8 mouse cellular contexts compared by ENCODE assay signal in genomic region chr13:13968629-13969111, GRCm38 (mm10). TPM values are rescaled to one million over a fixed set of nuclear protein-coding genes. Genes with fewer than 3 reads are reported as not detected.
DNase-seq lines count a peak whose midpoint lies in the region; ATAC-seq lines count a peak whose summit lies in the region.

No protein-coding gene starts in this region.

- H3K9ac ChIP-seq in hindbrain, embryonic 13.5 days, result no peak overlapping the region

- intact Hi-C loops in left cerebral cortex, postnatal 10 days (cut with DNase I), result no loop called here

- WGBS in hindbrain, embryonic 13.5 days, result 92% methylated on average over 4 of the region's 4 CpGs
- 90% methylated on average over 4 of the region's 4 CpGs for WGBS in forebrain, embryonic 10.5 days

- no peak for ATAC-seq in hindbrain, embryonic 13.5 days (ENCODE audit: low FRiP score)

- no peaks in the 10 kb centered on the region for H3K4me1 ChIP-seq in hindbrain, embryonic 13.5 days (replicated peaks)
- peaks cover 10% of the 10 kb centered on the region for H3K4me1 ChIP-seq in forebrain, embryonic 10.5 days

- no peaks in the 10 kb centered on the region for H3K27me3 ChIP-seq in hindbrain, embryonic 13.5 days
- H3K27me3 ChIP-seq in forebrain, embryonic 10.5 days (ENCODE audit: poor library complexity, severe bottlenecking), result no peaks in the 10 kb centered on the region

- no peak overlapping the region for H3K4me3 ChIP-seq in hindbrain, embryonic 13.5 days
- no peak overlapping the region for H3K4me3 ChIP-seq in forebrain, embryonic 10.5 days

- no peaks in the 10 kb centered on the region for H3K9me3 ChIP-seq in hindbrain, embryonic 13.5 days
- no peaks in the 10 kb centered on the region for H3K9me3 ChIP-seq in forebrain, embryonic 10.5 days

- peak; percentile 12 to 48 for DNase-seq in left cerebral cortex, adult 18-20 months (ENCODE audit: low spot score in 2 of 2)
- no peak for DNase-seq in left cerebral cortex, postnatal 10 days (ENCODE audit: extremely low spot score in 1 of 2, low spot score in 2 of 2)
- peak; percentile 65 for DNase-seq in c-Kit-positive CD71-positive TER-119-negative erythroid progenitor cells, embryonic 14.5 days (ENCODE audit: low read depth)
- peak; percentile 50 for DNase-seq in liver
- peak; percentile 84 for DNase-seq in skeletal muscle tissue, adult 2 months (ENCODE audit: low read depth, low spot score)
- DNase-seq in layer of hippocampus, adult 11-12 months (ENCODE audit: low spot score), result no peak
- no peak for DNase-seq in forebrain, embryonic 10.5 days (ENCODE audit: extremely low spot score, low spot score)

- no peak overlapping the region for H3K4me2 ChIP-seq in hindbrain, embryonic 13.5 days

- no peak overlapping the region for H3K27ac ChIP-seq in hindbrain, embryonic 13.5 days
- H3K27ac ChIP-seq in forebrain, embryonic 10.5 days, result no peak overlapping the region

- H3K36me3 ChIP-seq in hindbrain, embryonic 13.5 days, result peaks cover 11% of the 10 kb centered on the region
- H3K36me3 ChIP-seq in forebrain, embryonic 10.5 days (replicated peaks), result peaks cover 58% of the 10 kb centered on the region

RNA-seq across cellular contexts. Expression of gene B3galnt2, which starts 14.4 kb away (rescaled TPM):
- 10 to 100 TPM; 13.1 to 16.6 TPM for total RNA-seq in left cerebral cortex, adult 18-20 months (2021)
- 10 to 100 TPM; 14.6 to 15.3 TPM for total RNA-seq in left cerebral cortex, postnatal 10 days (2021)
- 19.0 and 21.7 TPM in 2 replicates for polyA plus RNA-seq in hindbrain, embryonic 13.5 days (2015; fragmentation: Nextera tagmentation; extraction: Ambion mirVana)
- polyA plus RNA-seq in forebrain, embryonic 10.5 days (2016; fragmentation: Nextera tagmentation; extraction: Ambion mirVana), result 48.1 and 53.6 TPM in 2 replicates

Comparison
In these comparisons a context has a peak if more than half of its experiments do, and no peak if none do; other contexts are left out.
1. DNase-seq: peak in left cerebral cortex, adult 18-20 months (2 of 2), c-Kit-positive CD71-positive TER-119-negative erythroid progenitor cells, embryonic 14.5 days (single experiment), liver (single experiment) and skeletal muscle tissue, adult 2 months (single experiment); none in left cerebral cortex, postnatal 10 days (0 of 2), layer of hippocampus, adult 11-12 months (single experiment) and forebrain, embryonic 10.5 days (single experiment).